Mouse (Mus musculus): Measurements from ENCODE around the gene Adam29. TPM values are rescaled to one million over a fixed set of nuclear protein-coding genes. Genes with fewer than 3 reads are reported as not detected.

Adam29 gene
- total RNA-seq (2021): not detected
- polyA plus RNA-seq (2012; rRNA removed): not detected in 2 replicates
- long read RNA-seq: 0 reads

DNA sequence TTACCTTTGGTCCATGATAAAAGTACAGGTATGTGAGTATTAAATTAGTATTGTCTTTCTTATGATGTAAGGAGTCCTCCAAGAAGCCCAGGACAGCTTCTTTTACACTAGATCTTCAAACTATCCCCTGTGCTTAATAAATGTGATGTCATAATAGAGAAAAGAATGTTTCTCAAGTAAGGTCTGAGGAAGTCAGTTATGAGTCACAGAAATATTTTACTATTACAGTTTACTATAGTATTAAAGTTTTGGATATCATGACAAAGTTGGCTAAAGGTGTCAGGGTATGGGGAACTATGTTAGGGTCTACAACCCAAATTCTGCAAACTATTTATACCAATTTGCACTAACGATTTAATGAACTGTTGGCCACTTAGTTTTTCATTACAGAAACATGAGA lies at the start of gene Adam29:
Adam29 (minus strand) TSS at position 101 of the 400 bp plus-strand sequence.
- no peak for DNase-seq

- no peak for DNase-seq
Observed at GRCm38 (mm10) chr8:55940526-55940880, 33.8 kb upstream of the Adam29 start.

DNA sequence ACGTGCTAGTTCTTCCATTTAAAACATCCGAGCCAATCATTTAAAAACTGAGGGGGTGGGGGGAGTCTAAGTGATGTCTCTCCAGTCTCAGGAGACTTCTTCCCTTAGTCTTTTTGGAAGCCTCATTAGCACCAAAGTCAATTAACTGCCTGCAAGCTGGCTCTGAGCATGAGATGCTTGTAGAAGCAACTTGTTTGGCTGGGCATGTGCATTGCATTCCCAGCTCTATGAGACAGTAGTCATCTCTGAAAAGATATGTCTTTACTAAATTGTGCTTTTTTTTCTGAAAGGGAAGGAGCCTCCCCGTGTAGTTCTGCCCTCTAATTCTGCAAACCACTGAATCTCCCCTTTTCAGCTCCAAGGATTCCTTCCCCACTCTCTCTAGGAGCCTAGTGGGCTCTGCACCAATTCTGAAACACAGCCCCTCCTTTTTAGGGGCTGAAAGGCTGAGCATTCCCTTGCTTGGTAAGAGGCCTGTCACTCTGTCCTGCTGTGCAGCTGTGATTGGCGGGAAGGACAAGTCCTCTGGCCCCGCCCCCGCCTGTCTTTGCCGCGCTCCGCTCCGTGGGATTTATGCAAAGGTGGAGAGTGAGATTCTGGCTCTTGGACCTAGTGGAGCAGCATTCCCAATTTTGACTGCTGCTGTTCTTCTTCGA lies 33.2 kb upstream of the Adam29 start, which contains the start of gene Glra3:
Glra3 (plus strand) TSS at position 591 of the 656 bp plus-strand sequence.
- DNase-seq: no peak

Other genes starting within 250 kb of the Adam29 start
- gene Glra3, start 33.5 kb upstream of the Adam29 start, total RNA-seq (2021): not detected
- gene Glra3, start 33.5 kb upstream of the Adam29 start, polyA plus RNA-seq (2012; rRNA removed): not detected in 2 replicates